Mouse (Mus musculus) 416B (cell line): ENCODE measurements around the gene Rap1gap.

Experiments used
- DNase-seq: peaks from one replicate; pipeline ENCODE4 v3.0.0; 2011; ENCODE audit warnings: low read depth

The Rap1gap gene

DNA sequence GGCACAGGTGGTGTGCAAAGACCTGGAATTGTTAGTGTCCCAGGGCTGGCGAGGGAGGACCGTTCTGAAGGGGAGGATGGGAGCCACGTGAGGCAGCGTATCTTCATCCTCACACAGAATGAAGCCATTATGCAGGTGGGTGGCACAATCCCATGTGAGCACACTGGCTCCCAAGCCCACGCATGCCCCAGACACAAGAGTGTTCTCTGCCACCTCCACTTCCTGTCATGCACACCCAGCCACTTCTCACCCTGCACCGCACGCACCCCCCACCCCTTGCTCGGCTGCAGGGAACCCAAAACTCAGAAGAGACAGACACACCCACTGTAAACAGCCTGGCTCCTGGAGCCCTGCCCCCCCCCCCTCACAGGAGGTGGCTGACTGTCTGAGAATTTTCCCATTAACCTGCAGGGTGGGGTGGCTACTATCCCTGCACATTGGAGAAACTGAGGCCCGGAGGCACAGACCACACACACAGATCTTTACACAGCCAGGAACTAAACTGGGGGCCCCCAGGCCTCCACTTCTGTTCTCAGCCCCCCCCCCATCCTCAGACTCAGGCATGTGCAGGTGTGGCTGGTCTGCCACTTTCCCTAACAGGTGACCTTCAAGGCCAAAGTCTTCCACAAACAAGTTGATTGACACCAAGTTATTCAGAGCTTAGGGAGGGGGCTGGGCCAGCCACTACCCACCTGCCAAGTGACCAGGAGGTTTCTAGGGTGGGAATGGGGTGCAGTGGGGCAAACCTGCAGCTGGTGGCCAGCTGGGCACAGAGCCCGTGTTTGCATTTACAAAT, 27.8 kb downstream of the Rap1gap start:
- DNase-seq: no peak

GRCm38 (mm10) chr4:137695300-137695699, 30.8 kb downstream of the Rap1gap start:
- no peak for DNase-seq

- DNase-seq: no peak
These were observed 31.4 kb downstream of the Rap1gap start for GRCm38 (mm10) chr4:137695900-137696299.

GRCm38 (mm10) chr4:137697156-137697885, 32.8 kb downstream of the Rap1gap start:
- no peak for DNase-seq

DNA sequence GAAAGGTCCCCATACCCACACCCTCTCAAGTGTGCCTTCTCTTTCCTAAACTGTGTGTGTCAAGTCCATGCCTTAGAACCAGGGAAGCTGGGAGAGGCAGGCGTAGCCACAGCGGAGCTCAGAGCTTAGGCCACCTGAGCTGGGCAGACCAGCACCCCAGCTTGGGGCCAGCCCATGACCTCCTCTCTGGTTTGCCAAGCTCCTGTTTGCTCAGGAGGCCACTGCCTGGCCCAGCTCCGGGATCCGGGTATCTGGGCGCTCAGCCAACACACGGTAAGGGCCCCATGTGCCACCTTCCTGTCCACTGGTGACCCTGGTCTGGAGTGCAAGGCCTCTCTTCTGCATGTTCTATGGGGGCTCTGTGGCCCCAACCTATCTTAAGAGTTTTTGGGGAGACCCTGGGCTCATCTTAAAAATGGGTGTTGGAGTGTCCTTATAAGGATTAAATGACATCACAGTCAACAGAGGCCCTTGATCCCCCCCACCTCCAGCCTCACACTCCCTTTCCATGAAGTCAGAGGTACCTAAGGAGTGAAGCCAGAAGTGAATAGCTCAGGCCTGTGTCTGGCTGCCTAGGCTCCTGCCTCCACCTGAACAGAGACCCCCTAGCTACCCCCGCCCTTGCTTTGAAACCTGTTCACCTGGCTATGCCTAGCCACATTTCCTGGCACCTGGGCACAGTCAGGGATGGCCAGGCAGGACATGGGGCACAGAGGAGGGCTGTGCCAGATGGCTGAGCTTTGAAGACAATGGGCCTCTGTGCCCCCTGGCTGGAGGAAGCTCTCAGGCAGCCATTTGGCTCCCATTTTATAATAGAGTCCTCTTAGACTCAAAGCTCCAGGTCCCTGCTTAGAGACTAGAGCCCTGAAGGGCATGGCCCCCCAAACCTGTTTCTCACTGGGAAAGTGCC, 33.8 kb downstream of the Rap1gap start:
- no peak for DNase-seq

DNA sequence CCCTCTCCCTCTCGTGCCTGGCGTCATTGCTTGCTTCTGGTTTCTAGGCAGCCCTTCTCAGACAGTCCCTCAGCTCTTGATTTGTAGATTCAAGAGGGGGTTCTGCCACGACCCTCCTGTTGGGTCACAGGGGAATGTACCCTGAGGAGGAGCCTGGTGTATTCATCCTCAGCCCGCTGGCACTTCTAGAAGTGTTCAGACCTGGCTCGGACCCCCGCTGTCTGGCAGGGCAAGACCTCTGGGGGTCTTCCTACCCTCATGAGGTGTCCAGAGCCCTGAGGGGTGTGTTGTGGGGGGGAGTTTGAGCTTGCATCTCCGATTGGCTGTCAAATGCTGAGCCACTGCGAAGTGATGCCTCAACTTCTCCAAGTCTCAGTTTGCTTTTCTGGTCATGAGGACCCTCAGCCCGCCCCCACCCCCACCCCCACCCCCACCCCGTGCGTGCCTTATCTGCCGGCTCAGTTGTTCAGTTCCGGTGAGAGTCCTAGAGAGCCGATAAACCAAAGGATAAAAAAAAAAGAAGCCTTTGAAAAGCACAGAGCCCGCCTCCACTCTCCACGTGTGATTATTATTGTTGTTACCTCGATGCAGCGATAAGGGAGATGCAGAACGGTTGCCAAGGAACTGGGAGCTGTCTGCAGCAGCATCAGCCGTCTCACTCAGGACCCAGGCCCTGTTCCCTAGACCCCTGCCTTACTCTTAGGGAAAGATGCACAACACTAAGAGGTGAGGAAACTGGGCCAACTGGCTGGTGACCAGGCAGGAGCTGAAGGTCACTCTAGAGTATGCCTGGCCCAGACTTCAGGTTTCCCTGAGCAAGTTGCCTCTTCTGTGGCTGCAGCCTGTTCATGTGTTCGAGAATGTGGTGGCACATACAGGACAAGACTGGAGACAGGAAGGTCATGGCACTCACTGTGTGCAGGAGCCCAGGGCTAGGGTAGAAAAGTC, 35.0 kb downstream of the Rap1gap start:
- DNase-seq: no peak

- peak; percentile 36 for DNase-seq
These were observed 36.4 kb downstream of the Rap1gap start for GRCm38 (mm10) chr4:137700960-137701359.

GRCm38 (mm10) chr4:137703077-137703476, 38.6 kb downstream of the Rap1gap start:
- DNase-seq: peak; percentile 68

DNA sequence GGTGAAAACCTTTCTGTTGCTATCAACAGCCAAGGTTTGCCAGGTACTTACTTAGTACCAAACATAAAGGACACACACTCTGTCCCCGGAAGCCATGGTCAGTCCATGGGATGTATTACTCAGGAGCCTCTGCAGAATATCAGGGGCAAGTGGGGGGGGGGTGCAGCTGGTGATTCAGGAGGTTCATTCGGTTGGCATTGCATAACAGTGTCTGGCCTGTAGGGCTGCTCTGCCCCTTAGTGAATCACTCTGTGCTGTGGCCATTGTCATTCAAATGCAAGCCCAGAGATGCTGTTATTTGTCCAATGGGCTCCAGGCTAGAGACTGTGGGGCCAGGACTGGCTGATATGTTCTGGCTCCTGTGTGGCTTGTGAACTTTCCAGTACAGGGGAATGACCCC, 40.0 kb downstream of the Rap1gap start:
- DNase-seq: peak; percentile 83

DNA sequence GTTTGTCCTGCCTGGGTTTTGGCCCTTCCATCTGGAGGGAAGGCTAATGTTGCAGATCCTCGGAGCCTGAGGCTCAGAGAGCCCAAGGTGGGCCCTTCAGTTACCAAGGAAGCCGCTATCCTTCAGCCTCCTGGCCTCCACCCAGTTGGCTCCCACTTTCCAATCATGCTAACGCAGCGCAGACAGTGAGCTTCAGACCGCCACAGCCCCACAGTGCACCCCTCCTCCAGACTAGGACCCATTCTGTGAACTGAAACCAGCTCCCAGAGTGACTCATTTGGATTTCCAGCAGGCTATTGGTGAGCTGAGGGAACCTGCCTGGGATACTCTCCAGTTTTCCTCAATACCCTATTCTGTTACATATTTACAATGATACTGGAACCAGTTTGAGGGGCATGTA, 40.9 kb downstream of the Rap1gap start:
- no peak for DNase-seq

DNA sequence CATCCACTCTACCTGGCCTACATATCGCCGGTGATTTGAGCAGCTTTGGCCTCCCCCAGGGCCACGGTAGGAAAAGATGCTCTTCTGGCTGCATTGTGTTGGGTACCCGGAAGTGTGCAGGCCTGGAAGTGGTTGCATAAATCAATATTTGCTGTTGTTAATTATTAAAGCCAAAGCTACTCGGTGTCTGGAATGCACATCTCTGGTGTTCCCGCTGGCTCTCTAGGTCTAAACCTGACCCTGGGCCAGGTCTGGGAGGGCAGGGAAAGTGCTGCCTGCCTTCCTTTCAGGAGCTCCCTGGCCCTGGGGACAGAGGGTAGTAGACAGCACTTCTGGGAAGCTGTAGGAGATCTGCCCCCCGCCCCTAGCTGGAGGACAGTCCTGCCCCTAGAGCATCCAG, 42.0 kb downstream of the Rap1gap start:
- DNase-seq: no peak

DNA sequence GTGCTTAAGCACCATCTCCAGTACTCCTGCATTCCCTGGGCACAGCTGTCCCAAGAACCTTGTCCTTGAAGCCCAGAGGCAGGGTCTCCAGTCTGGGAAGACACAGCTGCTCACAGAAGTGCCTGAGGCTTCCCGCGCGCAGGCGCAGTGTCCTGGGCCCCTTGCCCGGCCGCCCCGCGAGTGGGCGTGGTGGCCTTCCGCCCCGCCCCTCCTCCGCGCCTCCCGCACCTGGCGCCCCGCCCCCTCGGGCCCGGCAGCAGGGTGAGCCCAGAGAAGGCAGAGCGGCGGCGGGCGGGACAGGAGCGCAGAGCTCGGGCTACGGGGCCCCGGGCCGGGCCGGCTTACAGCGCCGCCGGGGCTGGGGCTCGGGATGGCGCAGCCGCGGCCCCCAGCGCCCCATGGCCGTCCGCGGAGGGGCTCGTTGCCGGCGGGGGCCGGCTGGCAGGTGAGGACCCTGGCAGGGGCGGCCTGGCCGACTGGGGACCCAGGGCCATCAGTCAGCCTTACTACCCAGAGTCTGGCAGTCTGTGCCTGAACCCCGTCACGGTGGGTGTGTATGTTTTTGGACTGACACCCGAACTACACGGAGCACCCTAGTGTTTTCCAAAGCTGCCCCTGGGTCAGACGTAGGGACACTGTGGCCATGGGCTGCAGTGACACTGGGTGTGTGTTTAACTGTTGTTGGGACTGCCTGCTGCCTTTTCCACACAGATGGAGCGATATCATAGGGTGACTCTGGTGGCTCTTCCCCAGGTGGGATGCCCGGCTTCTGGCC, 42.9 kb downstream of the Rap1gap start:
- no peak for DNase-seq

DNA sequence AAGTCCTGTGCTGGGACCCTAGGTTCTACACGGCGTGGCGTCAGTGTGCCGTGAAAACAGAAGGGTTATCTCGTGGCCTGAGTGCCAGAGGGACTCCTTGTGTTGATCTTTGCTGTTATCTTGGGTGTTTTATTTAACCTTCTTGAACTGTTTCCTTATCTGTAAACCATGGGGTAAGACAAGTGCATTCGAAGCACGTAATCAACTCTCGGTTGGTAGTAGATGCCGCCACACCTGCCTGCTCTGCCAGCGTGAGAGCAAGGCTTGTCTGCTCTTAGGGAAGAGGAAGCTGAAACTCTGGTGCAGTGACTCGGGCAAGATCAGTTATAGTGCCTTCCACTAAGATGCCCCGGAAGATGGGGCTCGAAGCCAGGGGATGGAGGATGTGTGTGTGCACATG, 48.4 kb downstream of the Rap1gap start:
- DNase-seq: no peak

DNA sequence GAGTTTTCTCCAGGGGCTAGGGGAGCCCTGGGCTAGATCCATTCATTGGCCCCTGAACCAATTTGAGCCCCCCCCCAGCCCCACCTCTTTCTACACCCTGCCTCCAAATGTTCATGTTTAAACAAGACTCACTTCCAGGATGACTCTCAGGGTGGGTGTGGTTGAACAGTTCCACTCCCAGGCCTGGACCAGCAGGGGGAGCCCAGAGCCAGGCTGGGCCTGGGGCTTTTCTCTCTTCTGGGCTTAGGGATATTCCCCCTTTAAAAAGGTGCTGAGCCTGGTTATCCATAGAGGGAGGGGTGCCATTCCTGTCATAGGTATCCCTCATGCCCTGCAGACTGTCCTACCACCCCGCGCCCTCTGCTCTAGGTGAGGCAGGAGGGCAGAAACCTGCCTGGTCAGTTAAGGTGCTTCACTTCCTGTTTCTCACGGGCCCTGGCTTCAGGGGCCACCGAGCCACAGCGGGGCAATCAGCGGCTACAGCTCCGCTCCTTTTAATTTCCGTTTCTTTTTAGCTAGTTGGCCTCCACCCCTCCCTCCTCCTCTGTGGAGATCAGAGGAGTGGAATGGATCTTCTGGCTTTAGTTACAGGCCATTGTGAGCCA, 49.6 kb downstream of the Rap1gap start:
- no peak for DNase-seq

DNA sequence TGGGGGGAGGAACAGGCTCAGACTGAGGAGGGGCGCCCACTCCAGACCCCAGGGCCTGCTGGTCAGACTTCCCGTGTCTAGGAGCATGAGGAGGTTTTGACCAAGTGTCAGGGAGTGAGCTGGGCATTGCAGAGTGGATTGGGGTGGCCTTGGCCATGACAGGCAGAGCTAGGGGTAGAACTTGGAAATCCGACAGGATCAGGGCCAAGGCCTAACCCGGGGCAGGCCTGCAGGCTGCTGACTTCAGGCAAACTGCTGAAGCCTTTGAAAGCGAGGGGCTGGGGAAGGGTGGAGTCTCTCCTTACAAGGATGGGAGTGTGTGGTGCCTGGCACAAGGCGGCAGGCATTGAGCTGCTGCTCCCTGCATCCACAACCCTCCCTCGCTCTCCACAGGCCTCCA, 52.5 kb downstream of the Rap1gap start:
- no peak for DNase-seq

GRCm38 (mm10) chr4:137717671-137718070, 53.1 kb downstream of the Rap1gap start:
- DNase-seq: no peak

DNA sequence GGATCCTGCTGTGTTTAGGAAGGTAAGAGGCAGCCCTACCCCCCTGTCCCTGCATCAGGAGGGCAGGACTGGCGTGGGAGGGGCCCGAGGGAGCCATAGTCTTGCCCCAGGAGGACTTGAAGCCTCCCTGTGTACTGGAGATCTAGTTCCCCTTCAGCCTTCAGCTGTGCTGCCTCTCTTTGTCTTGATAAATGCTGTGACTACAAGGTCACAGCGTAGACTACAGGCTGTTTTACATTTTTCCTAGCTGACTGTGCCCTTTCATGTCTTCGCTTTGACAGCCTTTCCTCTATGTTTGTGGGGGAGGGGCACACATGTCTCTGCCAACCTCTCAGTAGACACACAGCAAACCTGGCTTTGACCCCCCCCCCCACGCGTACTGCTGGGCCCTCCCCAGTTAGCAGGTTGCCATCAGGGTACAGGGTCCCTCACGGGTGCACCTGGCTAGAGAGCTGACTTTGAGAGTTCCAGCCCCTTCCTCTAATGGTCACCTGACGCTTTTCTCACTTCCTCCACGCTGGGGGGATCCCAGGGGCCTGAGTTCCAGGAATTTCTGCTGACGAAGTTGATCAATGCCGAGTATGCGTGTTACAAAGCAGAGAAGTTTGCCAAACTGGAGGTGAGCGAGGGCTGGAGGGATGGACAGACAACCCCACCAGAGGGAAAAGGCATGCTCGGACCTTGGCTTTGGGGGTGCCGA, 55.0 kb downstream of the Rap1gap start:
- DNase-seq: no peak

GRCm38 (mm10) chr4:137721563-137721962, 57.0 kb downstream of the Rap1gap start:
- no peak for DNase-seq

DNA sequence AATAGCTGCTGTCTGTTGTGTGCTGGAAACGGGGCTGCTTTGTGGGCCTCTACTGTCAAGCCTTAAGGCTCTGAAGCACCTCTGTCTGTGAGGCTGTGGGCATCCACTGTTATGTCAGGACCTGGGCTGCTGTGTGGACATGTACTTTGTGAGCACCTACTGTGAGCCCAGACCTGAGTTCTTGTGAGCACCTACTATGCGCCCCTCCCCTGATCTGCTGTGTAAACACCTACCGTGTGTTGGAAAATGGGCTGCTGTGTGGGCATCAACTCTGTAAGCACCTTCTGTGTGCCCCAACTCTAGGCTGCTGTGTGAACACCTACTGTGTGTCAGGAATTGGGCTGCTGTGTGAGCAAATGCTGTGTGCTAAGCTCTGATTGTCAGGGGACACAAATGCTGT, 57.7 kb downstream of the Rap1gap start:
- DNase-seq: no peak
